Mouse (Mus musculus) heart, embryonic 14.5 days (tissue): Measurements from ENCODE around the gene Pcbp3. TPM values are rescaled to one million over a fixed set of nuclear protein-coding genes. Genes with fewer than 3 reads are reported as not detected.

Experiments
- ATAC-seq: fragments of 200-750 bp; cut with Nextera tagmentation; 2 replicates; pipeline ENCODE4 v1.8.0; 2017; ENCODE audit warnings: low read depth, moderate TSS enrichment; ENCODE audit not compliant: insufficient number of reproducible peaks, insufficient read depth, low FRiP score
- H3K27ac ChIP-seq, 2 experiments: fragments of 200-500 bp in 1 of 2; fragments of 300-500 bp in 1 of 2; sonication (generic) in 1 of 2; replicated peaks in 1 of 2; 2 replicates each; pipeline ENCODE4 v1.5.1; 2012 to 2014; ENCODE audit warnings: low read depth in 2 of 2, low read length in 2 of 2, control low read depth in 1 of 2, mild to moderate bottlenecking in 1 of 2, mixed read lengths in 1 of 2; ENCODE audit not compliant: control insufficient read depth in 1 of 2, insufficient read depth in 1 of 2
- H3K27me3 ChIP-seq: fragments of 300-500 bp; sonication (generic); 2 replicates; pipeline ENCODE4 v1.6.1; 2014; ENCODE audit warnings: mild to moderate bottlenecking, low read length, control low read depth; ENCODE audit not compliant: control insufficient read depth, insufficient read depth
- H3K36me3 ChIP-seq: fragments of 300-500 bp; sonication (generic); 2 replicates; pipeline ENCODE4 v1.6.1; 2014; ENCODE audit warnings: mild to moderate bottlenecking, control low read depth, low read length, mixed read lengths; ENCODE audit not compliant: control insufficient read depth, insufficient read depth
- H3K4me1 ChIP-seq, 2 experiments: fragments of 200-500 bp in 1 of 2; fragments of 300-500 bp in 1 of 2; sonication (generic) in 1 of 2; 2 replicates each; pipeline ENCODE4 v1.6.1; 2012 to 2014; ENCODE audit warnings: low read length in 2 of 2, control low read depth in 1 of 2, mixed read lengths in 1 of 2; ENCODE audit not compliant: control insufficient read depth in 2 of 2, insufficient read depth in 2 of 2
- H3K4me2 ChIP-seq: fragments of 300-500 bp; sonication (generic); 2 replicates; pipeline ENCODE4 v1.6.1; 2014; ENCODE audit warnings: mild to moderate bottlenecking, low read length
- H3K4me3 ChIP-seq, 2 experiments: fragments of 200-500 bp in 1 of 2; fragments of 300-500 bp in 1 of 2; sonication (generic) in 1 of 2; 2 replicates each; pipeline ENCODE4 v1.5.1; 2012 to 2014; ENCODE audit warnings: low read length in 2 of 2, mild to moderate bottlenecking in 2 of 2, control low read depth in 1 of 2, low read depth in 1 of 2, moderate library complexity in 1 of 2; ENCODE audit not compliant: control insufficient read depth in 1 of 2, insufficient read depth in 1 of 2
- H3K9ac ChIP-seq: fragments of 300-500 bp; sonication (generic); 2 replicates; pipeline ENCODE4 v1.6.1; 2014; ENCODE audit warnings: mild to moderate bottlenecking, low read length
- H3K9me3 ChIP-seq: fragments of 300-500 bp; sonication (generic); 2 replicates; pipeline ENCODE4 v1.6.1; 2016; ENCODE audit warnings: low read length, control low read depth; ENCODE audit not compliant: control insufficient read depth
- WGBS: fragments of 180-500 bp; shearing (Covaris S2); extraction: QIAGEN DNeasy Blood & Tissue Kit; methylation state at CpG from one replicate; pipeline ENCODE4 v1.1.7; 2014; 5-methylcytosine and 5-hydroxymethylcytosine counted together
- polyA plus RNA-seq: library from polyadenylated mRNA; unstranded; fragments of >200 nt; fragmentation: Nextera tagmentation; extraction: Ambion mirVana; gene quantifications from 2 replicates; pipeline ENCODE4 v1.2.1, GENCODE M21; 2014

Pcbp3 gene
- polyA plus RNA-seq, 1 experiment from 2014 or later, result 6.3 TPM

GRCm38 (mm10) chr10:76828936-76829335 is 132.8 kb downstream of the Pcbp3 start:
- Histone ChIP-seq H3K27ac (no peak overlapping the region), H3K9me3 (0 out of 2 replicates have a peak, but pooled peaks cover 4% of the 10 kb centered on the region), H3K9ac (no peak overlapping the region), H3K27me3 (no peaks in the 10 kb centered on the region), H3K4me3 (no peak overlapping the region), H3K36me3 (no peaks in the 10 kb centered on the region), H3K4me2 (no peak overlapping the region), H3K4me1 (no peaks in the 10 kb centered on the region)
- no peak for ATAC-seq
- 96% methylated on average over 4 of the region's 4 CpGs for whole genome bisulfite sequencing

DNA sequence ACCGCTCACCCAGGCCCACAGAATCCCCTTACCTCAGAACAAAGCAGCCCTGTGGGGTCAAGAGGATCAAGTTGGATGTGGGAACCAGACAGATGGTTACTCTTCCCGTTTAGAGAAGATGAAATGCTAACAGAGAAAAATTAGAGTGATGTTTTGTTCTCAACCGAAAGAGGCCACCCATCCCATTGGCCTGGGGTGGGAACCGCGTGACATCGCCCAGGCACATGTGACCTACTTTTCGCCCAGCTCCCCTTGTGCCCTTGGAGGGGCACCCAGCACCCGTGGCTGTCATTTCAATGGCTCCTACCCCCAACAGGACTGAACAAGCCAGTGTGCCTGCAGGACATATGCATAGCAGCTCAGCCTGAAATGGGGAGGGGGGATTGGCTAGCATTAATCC is 139.0 kb downstream of the Pcbp3 start:
- Histone ChIP-seq H3K4me1 (no peaks in the 10 kb centered on the region), H3K9me3 (no peaks in the 10 kb centered on the region), H3K27me3 (no peaks in the 10 kb centered on the region), H3K9ac (no peak overlapping the region), H3K4me2 (no peak overlapping the region), H3K4me3 (no peak overlapping the region), H3K36me3 (no peaks in the 10 kb centered on the region), H3K27ac (no peak overlapping the region)
- no peak for ATAC-seq
- 87% methylated on average over 8 of the region's 8 CpGs for WGBS

DNA sequence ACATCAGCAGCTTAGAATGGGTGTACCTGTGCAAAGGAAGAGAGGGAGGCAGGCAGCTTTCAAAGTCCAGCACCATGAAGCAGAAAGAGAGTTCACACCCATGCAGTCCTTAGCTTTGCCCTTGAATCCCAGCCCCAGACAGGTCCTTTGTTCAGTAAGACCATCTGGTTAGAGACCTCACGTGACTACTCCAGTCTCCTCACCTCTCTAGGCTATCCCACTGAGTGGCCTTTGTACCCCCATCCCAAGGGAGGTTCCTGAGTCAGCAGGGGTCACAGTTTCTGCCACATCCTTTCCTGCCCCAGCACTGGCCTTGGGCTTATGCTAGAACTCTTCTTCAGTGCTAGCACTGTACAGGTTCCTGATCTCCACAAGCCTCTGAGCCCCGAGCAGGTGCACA is 142.4 kb downstream of the Pcbp3 start:
- H3K9ac ChIP-seq, result no peak overlapping the region
- no peak overlapping the region for H3K4me3 ChIP-seq
- H3K27me3 ChIP-seq, result no peaks in the 10 kb centered on the region
- H3K27ac ChIP-seq, result no peak overlapping the region
- no peaks in the 10 kb centered on the region for H3K9me3 ChIP-seq
- H3K36me3 ChIP-seq, result no peaks in the 10 kb centered on the region
- 64% methylated on average over 2 of the region's 2 CpGs for WGBS
- H3K4me1 ChIP-seq, result no peaks in the 10 kb centered on the region
- no peak for ATAC-seq
- H3K4me2 ChIP-seq, result no peak overlapping the region

- Histone ChIP-seq H3K4me3 (no peak overlapping the region), H3K36me3 (no peaks in the 10 kb centered on the region), H3K4me2 (no peak overlapping the region), H3K9me3 (no peaks in the 10 kb centered on the region), H3K4me1 (no peaks in the 10 kb centered on the region), H3K27ac (no peak overlapping the region), H3K9ac (no peak overlapping the region), H3K27me3 (no peaks in the 10 kb centered on the region)
- WGBS, result 93% methylated on average over 2 of the region's 2 CpGs
- ATAC-seq, result no peak
These were observed 143.3 kb downstream of the Pcbp3 start for GRCm38 (mm10) chr10:76818337-76818736.

GRCm38 (mm10) chr10:76816930-76817329 is 144.8 kb downstream of the Pcbp3 start:
- Histone ChIP-seq H3K9ac (no peak overlapping the region), H3K4me2 (no peak overlapping the region), H3K4me1 (no peaks in the 10 kb centered on the region), H3K27me3 (no peaks in the 10 kb centered on the region), H3K9me3 (no peaks in the 10 kb centered on the region), H3K4me3 (no peak overlapping the region), H3K27ac (no peak overlapping the region), H3K36me3 (no peaks in the 10 kb centered on the region)
- WGBS, result 86% methylated on average over 1 of the region's 1 CpGs
- ATAC-seq, result no peak

GRCm38 (mm10) chr10:76816436-76816835 is 145.3 kb downstream of the Pcbp3 start:
- Histone ChIP-seq H3K4me3 (no peak overlapping the region), H3K4me1 (no peaks in the 10 kb centered on the region), H3K4me2 (no peak overlapping the region), H3K27ac (no peak overlapping the region), H3K27me3 (no peaks in the 10 kb centered on the region), H3K9me3 (no peaks in the 10 kb centered on the region), H3K9ac (no peak overlapping the region), H3K36me3 (no peaks in the 10 kb centered on the region)
- no peak for ATAC-seq
- WGBS, result 51% methylated on average over 7 of the region's 7 CpGs

DNA sequence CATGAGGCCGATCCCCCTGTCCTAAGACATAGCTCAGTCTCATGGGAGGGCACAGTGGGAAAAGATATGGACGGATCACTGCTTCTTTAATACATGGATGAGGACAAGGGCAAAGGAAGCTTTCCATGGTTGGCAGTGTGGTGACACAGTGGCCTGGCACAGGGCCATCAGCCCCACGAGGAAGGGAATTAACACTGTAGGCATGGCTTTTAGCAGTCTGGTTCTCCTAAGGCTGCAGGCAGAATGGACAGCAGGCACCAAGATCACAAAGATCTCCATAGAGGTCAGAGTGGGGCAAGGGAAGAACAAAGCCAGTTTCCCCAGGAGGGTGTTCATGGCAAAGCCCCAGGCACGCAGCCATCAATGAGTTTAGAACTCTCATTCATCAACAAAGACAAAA is 146.2 kb downstream of the Pcbp3 start:
- no peaks in the 10 kb centered on the region for H3K27me3 ChIP-seq
- no peak overlapping the region for H3K4me2 ChIP-seq
- no peaks in the 10 kb centered on the region for H3K9me3 ChIP-seq
- H3K36me3 ChIP-seq, result no peaks in the 10 kb centered on the region
- no peak overlapping the region for H3K4me3 ChIP-seq
- H3K27ac ChIP-seq, result no peak overlapping the region
- no peaks in the 10 kb centered on the region for H3K4me1 ChIP-seq
- ATAC-seq, result no peak
- H3K9ac ChIP-seq, result no peak overlapping the region
- 66% methylated on average over 4 of the region's 4 CpGs for whole genome bisulfite sequencing

GRCm38 (mm10) chr10:76814811-76815210 is 146.9 kb downstream of the Pcbp3 start:
- Histone ChIP-seq H3K4me1 (no peaks in the 10 kb centered on the region; a peak in 1 of 4 replicates), H3K36me3 (no peaks in the 10 kb centered on the region), H3K9me3 (no peaks in the 10 kb centered on the region), H3K4me3 (no peak overlapping the region), H3K9ac (no peak overlapping the region), H3K4me2 (no peak overlapping the region), H3K27me3 (no peaks in the 10 kb centered on the region), H3K27ac (no peak overlapping the region)
- no peak for ATAC-seq
- 81% methylated on average over 8 of the region's 8 CpGs for WGBS
